Mouse (Mus musculus): Measurements from ENCODE around the gene Kdelr3. TPM values are rescaled to one million over a fixed set of nuclear protein-coding genes. Genes with fewer than 3 reads are reported as not detected.
A peak's percentile ranks its signal among the peaks of the same experiment; 100 is the strongest.

Kdelr3 gene
- polyA plus RNA-seq, 1 experiment from 2014 or later, result 38.2 TPM

DNA sequence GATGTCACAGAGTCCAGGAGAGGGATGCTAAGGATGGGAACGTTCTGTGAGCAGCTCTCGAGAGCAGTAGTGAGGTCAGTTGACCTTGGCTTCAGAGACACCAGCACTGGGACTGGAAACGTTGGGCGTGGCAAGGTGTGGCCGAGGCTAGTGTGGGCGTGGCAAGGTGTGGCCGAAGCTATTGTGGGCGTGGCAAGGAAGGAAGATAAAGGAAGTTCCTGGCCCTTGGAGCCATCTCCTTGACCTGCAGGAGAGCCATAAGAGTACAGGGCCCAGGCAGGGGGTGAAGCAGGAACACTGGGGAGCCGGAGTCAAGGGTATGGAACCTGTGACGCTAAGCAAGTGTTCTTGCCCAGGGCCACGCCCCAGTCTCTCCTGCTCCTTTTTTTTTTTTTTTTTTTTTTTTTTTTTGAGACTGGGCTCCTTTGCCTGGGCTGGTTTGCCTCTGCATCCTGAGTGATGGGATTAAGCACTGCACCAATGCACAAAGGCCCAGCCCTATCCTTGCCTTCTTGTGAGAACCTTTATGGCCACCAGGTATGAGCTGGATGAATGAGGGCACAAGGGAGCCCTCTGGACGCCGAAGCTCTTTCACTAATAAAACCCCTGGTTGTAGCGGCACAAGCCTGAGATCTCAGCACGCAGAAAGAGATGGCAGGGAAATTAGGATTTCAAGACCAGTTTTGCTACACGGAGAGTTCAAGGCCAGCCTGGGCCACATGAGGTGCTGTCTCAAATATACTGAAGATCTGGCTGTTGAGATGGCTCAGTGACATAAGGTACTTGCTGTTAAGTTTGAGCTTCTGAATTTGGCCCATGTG, 3.4 kb downstream of the Kdelr3 start:
- no peak overlapping the region for H3K27ac ChIP-seq (ENCODE audit: low read depth, low read length)
- WGBS, result 45% methylated on average over 16 of the region's 16 CpGs
- peaks cover 10% of the 10 kb centered on the region for H3K4me1 ChIP-seq (ENCODE audit: control insufficient read depth, insufficient read depth, low read length)
- H3K4me2 ChIP-seq (replicated peaks; ENCODE audit: low read depth, low read length), result no peak overlapping the region
- peaks cover 9% of the 10 kb centered on the region; the same call in 1 of the 2 replicates for H3K27me3 ChIP-seq (ENCODE audit: control insufficient read depth, insufficient read depth, low read length)
- H3K36me3 ChIP-seq (ENCODE audit: control insufficient read depth, insufficient read depth, low read length), result no peaks in the 10 kb centered on the region
- no peak overlapping the region for H3K9ac ChIP-seq (ENCODE audit: low read depth, low read length)
- H3K4me3 ChIP-seq (ENCODE audit: low read length), result no peak overlapping the region
- H3K9me3 ChIP-seq (ENCODE audit: control insufficient read depth, low read length), result no peaks in the 10 kb centered on the region
- no peak for ATAC-seq (ENCODE audit: low FRiP score, low TSS enrichment)

- Histone ChIP-seq H3K36me3 (ENCODE audit: control insufficient read depth, insufficient read depth, low read length) (peaks cover 48% of the 10 kb centered on the region), H3K4me1 (ENCODE audit: control insufficient read depth, insufficient read depth, low read length) (no peaks in the 10 kb centered on the region), H3K4me3 (ENCODE audit: low read length) (no peak overlapping the region), H3K9me3 (ENCODE audit: control insufficient read depth, low read length) (no peaks in the 10 kb centered on the region), H3K4me2 (replicated peaks; ENCODE audit: low read depth, low read length) (no peak overlapping the region), H3K27me3 (ENCODE audit: control insufficient read depth, insufficient read depth, low read length) (no peaks in the 10 kb centered on the region), H3K9ac (ENCODE audit: low read depth, low read length) (no peak overlapping the region), H3K27ac (ENCODE audit: low read depth, low read length) (no peak overlapping the region)
- WGBS, result 91% methylated on average over 5 of the region's 5 CpGs
- no peak for ATAC-seq (ENCODE audit: low FRiP score, low TSS enrichment)
Measured at GRCm38 (mm10) chr15:79525564-79525963, 9.4 kb downstream of the Kdelr3 start.

GRCm38 (mm10) chr15:79525979-79526768, 10.0 kb downstream of the Kdelr3 start:
- 65% methylated on average over 9 of the region's 9 CpGs for WGBS
- no peaks in the 10 kb centered on the region for H3K4me1 ChIP-seq (ENCODE audit: control insufficient read depth, insufficient read depth, low read length)
- no peak overlapping the region for H3K4me3 ChIP-seq (ENCODE audit: low read length)
- 0 out of 2 replicates have a peak overlapping the region, but pooled peaks have one; percentile 6 for H3K27ac ChIP-seq (ENCODE audit: low read depth, low read length)
- H3K27me3 ChIP-seq (ENCODE audit: control insufficient read depth, insufficient read depth, low read length), result no peaks in the 10 kb centered on the region
- ATAC-seq (ENCODE audit: low FRiP score, low TSS enrichment), result no peak
- H3K4me2 ChIP-seq (replicated peaks; ENCODE audit: low read depth, low read length), result no peak overlapping the region
- no peaks in the 10 kb centered on the region for H3K9me3 ChIP-seq (ENCODE audit: control insufficient read depth, low read length)
- H3K36me3 ChIP-seq (ENCODE audit: control insufficient read depth, insufficient read depth, low read length), result peaks cover 54% of the 10 kb centered on the region
- no peak overlapping the region for H3K9ac ChIP-seq (ENCODE audit: low read depth, low read length)

- Histone ChIP-seq H3K36me3 (ENCODE audit: control insufficient read depth, insufficient read depth, low read length) (peaks cover 64% of the 10 kb centered on the region), H3K9ac (ENCODE audit: low read depth, low read length) (no peak overlapping the region), H3K27ac (ENCODE audit: low read depth, low read length) (no peak overlapping the region), H3K9me3 (ENCODE audit: control insufficient read depth, low read length) (no peaks in the 10 kb centered on the region), H3K4me1 (ENCODE audit: control insufficient read depth, insufficient read depth, low read length) (no peaks in the 10 kb centered on the region), H3K4me2 (replicated peaks; ENCODE audit: low read depth, low read length) (no peak overlapping the region), H3K27me3 (ENCODE audit: control insufficient read depth, insufficient read depth, low read length) (no peaks in the 10 kb centered on the region), H3K4me3 (ENCODE audit: low read length) (no peak overlapping the region)
- WGBS, result 77% methylated on average over 4 of the region's 4 CpGs
- ATAC-seq (ENCODE audit: low FRiP score, low TSS enrichment), result no peak
Measured at GRCm38 (mm10) chr15:79527192-79527591, 11.0 kb downstream of the Kdelr3 start.

- no peak overlapping the region for H3K4me2 ChIP-seq (replicated peaks; ENCODE audit: low read depth, low read length)
- WGBS, result 72% methylated on average over 5 of the region's 5 CpGs
- H3K4me1 ChIP-seq (ENCODE audit: control insufficient read depth, insufficient read depth, low read length), result no peaks in the 10 kb centered on the region
- no peak overlapping the region for H3K27ac ChIP-seq (ENCODE audit: low read depth, low read length)
- no peak for ATAC-seq (ENCODE audit: low FRiP score, low TSS enrichment)
- H3K4me3 ChIP-seq (ENCODE audit: low read length), result no peak overlapping the region
- H3K27me3 ChIP-seq (ENCODE audit: control insufficient read depth, insufficient read depth, low read length), result no peaks in the 10 kb centered on the region
- H3K9me3 ChIP-seq (ENCODE audit: control insufficient read depth, low read length), result no peaks in the 10 kb centered on the region
- H3K36me3 ChIP-seq (ENCODE audit: control insufficient read depth, insufficient read depth, low read length), result peaks cover 73% of the 10 kb centered on the region
- H3K9ac ChIP-seq (ENCODE audit: low read depth, low read length), result no peak overlapping the region
Measured at GRCm38 (mm10) chr15:79527991-79528639, 11.9 kb downstream of the Kdelr3 start.

DNA sequence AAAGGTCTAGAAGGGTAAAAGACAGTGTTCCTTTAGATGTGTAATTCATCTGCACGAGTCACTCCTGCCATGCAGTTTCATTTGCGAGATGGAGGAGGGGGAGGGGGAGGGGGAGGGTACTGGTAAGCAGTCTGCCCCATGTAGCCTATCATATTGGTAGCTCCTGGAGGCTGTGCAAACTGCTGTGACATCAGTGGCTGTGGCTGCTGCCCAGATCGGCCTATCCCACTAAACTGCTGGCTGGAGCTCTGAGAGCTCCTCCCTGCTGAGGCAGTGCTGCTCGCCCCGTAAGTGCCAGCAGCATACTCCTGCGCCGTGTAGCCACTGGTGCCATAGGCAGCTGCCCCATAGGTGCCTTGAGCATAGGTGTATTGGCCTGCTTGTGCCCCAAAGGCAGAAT, 13.7 kb downstream of the Kdelr3 start:
- H3K27ac ChIP-seq (ENCODE audit: low read depth, low read length), result no peak overlapping the region
- no peak overlapping the region for H3K4me3 ChIP-seq (ENCODE audit: low read length)
- no peak overlapping the region for H3K9ac ChIP-seq (ENCODE audit: low read depth, low read length)
- H3K4me2 ChIP-seq (replicated peaks; ENCODE audit: low read depth, low read length), result no peak overlapping the region
- peaks cover 90% of the 10 kb centered on the region for H3K36me3 ChIP-seq (ENCODE audit: control insufficient read depth, insufficient read depth, low read length)
- 0 out of 2 replicates have a peak, but pooled peaks have one; percentile 10 for ATAC-seq (ENCODE audit: low FRiP score, low TSS enrichment)
- H3K27me3 ChIP-seq (ENCODE audit: control insufficient read depth, insufficient read depth, low read length), result no peaks in the 10 kb centered on the region
- no peaks in the 10 kb centered on the region for H3K4me1 ChIP-seq (ENCODE audit: control insufficient read depth, insufficient read depth, low read length)
- 78% methylated on average over 7 of the region's 7 CpGs for WGBS
- H3K9me3 ChIP-seq (ENCODE audit: control insufficient read depth, low read length), result no peaks in the 10 kb centered on the region

GRCm38 (mm10) chr15:79533796-79534195, 17.6 kb downstream of the Kdelr3 start:
- Histone ChIP-seq H3K27ac (ENCODE audit: low read depth, low read length) (no peak overlapping the region), H3K27me3 (ENCODE audit: control insufficient read depth, insufficient read depth, low read length) (no peaks in the 10 kb centered on the region), H3K4me2 (replicated peaks; ENCODE audit: low read depth, low read length) (no peak overlapping the region), H3K9ac (ENCODE audit: low read depth, low read length) (no peak overlapping the region), H3K36me3 (ENCODE audit: control insufficient read depth, insufficient read depth, low read length) (peaks cover 100% of the 10 kb centered on the region), H3K9me3 (ENCODE audit: control insufficient read depth, low read length) (no peaks in the 10 kb centered on the region), H3K4me3 (ENCODE audit: low read length) (no peak overlapping the region), H3K4me1 (ENCODE audit: control insufficient read depth, insufficient read depth, low read length) (no peaks in the 10 kb centered on the region)
- ATAC-seq (ENCODE audit: low FRiP score, low TSS enrichment), result no peak
- 83% methylated on average over 3 of the region's 3 CpGs for WGBS

GRCm38 (mm10) chr15:79543968-79544367, 27.8 kb downstream of the Kdelr3 start:
- H3K27ac ChIP-seq (ENCODE audit: low read depth, low read length), result no peak overlapping the region
- peak overlapping the region; percentile 80 for H3K4me2 ChIP-seq (replicated peaks; ENCODE audit: low read depth, low read length)
- no peak for ATAC-seq (ENCODE audit: low FRiP score, low TSS enrichment)
- H3K9ac ChIP-seq (ENCODE audit: low read depth, low read length), result no peak overlapping the region
- H3K4me1 ChIP-seq (ENCODE audit: control insufficient read depth, insufficient read depth, low read length), result peaks cover 17% of the 10 kb centered on the region
- no peaks in the 10 kb centered on the region for H3K27me3 ChIP-seq (ENCODE audit: control insufficient read depth, insufficient read depth, low read length)
- WGBS, result 95% methylated on average over 3 of the region's 3 CpGs
- H3K4me3 ChIP-seq (ENCODE audit: low read length), result peak overlapping the region; percentile 97; the same call in 1 of the 2 replicates
- H3K36me3 ChIP-seq (ENCODE audit: control insufficient read depth, insufficient read depth, low read length), result peaks cover 57% of the 10 kb centered on the region
- no peaks in the 10 kb centered on the region for H3K9me3 ChIP-seq (ENCODE audit: control insufficient read depth, low read length)
